Mouse (Mus musculus): ENCODE data around the gene 2410137M14Rik.
"Not testable (repeated sequence)": the region's sequence is repeated elsewhere in the genome, so short reads cannot be mapped to it uniquely, and the experiment has no call there.

Gene 2410137M14Rik

DNA sequence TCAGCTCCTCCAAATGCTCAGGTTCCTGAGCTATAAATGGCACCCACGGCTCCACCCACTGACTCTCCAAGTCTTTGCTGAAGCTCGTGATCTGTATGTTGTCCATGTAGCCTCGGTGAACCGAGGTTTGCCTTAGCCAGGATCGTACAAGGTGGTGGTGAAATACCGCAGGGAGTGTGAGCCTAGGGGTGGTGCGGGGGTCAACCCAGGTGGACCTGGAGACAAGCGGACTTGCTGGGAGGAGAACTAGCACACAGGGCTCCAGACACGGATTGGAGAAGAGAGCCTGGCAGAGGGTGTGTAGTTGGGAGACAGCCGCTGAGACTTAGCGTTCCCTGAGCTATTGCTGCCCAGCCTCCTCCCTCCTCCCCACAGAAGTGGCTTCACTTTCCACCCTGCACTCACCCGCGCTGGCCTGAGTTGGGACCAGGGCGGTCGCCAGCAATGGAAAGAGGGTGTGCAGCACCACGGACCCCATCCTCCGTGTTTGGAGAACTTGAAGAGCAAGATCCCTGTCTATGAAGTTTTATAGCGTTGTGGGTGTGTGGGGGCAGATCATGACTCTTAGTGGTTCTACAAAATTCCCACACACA is at the start of gene 2410137M14Rik:
TSS of gene 2410137M14Rik (minus strand) at position 17 of the 593 bp plus-strand sequence.
- no peak for DNase-seq (ENCODE audit: low spot score in 2 of 2)

DNA sequence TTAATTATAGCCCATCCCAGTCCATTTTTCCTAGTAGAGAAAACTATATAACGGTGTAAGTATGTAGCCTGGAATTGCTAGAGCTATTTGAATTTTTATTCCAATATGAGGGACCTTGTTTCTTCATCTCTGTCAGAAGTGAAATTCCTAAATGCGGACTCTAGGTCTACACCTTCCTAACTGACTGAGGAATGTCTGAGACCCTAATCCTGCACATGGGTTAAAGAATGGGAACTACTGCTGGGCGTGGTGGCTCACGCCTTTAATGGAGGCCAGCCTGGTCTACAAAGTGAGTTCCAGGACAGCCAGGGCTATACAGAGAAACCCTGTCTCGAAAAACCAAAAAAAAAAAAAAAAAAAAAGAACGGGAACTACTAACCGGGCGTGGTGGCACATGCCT is 48.1 kb upstream of the 2410137M14Rik start:
- DNase-seq (ENCODE audit: low spot score in 2 of 2) = no peak

DNA sequence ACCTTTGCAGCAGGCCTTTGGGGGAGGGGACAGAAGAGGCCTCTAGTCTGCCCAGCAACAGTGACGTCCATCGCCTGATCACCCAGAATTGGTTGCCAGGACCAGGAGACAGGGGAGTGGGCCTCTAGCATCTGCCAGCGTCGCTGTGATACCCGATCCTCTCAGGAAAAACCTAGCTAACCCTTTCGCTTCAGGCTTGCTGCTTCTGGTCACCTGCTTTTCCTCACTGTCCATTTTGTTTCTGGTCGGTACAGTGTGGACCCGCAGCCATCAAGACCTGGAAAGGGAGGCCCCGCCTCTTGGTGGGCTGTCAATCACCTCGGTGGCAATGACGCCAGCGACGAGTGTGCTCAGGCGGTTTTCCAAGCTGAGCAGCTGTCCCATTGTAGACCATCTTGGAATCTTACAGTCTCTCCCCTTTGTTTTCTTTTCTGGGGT is 47.7 kb upstream of the 2410137M14Rik start:
- peak; percentile 61 to 62 for DNase-seq (ENCODE audit: low spot score in 2 of 2)

DNA sequence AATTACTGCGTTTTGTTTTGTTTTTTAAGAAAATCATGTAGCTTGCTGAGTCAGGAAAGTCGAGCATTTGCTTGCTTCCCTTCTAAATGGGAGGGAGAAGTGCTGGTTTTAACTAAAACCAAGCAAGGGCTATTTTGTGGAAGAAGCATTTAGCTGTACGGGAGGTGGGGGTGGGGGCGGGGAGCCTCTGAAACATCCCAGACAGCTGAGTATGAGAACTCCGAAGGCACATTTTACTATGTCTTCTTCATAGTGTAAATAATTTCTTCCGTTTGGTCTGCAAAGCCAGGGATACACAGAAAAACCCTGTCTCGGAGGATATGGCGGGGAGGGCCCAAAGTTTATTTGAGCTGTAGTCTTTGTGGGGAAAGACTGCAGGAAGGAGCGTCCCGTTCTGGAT is 47.2 kb upstream of the 2410137M14Rik start:
- no peak for DNase-seq (ENCODE audit: low spot score in 2 of 2)

DNA sequence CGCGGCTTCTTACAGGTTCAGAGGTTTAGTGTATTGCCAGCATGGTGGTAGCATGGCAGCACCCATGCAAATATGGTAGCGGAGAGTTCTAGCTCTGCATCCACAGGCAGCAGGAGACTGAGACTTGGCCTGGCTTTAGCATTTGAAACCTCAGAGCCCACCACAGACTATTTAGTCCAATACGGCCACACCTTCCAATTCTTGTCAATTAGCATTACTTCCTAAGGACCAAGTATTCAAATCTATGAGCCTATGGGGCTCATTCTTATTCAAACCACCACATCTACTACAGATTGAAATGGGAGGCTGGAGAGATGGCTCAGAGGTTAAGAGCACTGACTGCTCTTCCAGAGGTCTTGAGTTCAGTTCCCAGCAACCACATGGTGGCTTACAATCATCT is 46.4 kb upstream of the 2410137M14Rik start:
- no peak for DNase-seq (ENCODE audit: low spot score in 2 of 2)

DNA sequence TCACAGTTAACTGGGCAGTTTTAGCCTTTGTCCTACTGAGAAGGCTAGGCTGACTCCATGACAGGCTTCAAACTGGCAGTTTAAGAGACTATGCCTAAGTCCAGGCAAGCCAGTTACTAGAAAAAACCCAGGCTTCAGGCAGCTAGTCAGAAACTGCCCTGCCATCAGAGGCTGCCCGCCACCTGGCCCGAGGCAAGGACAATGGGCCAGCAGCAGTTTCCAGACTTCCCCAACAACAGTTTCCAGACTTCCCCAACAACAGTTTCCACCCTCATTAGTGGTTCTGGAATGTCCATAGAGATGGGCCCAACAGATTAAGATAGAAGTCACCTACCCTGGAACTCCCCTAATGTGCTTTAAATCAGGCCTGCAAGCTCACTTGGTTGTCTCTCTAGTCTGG is 45.4 kb upstream of the 2410137M14Rik start:
- DNase-seq (ENCODE audit: low spot score in 2 of 2) = no peak

DNA sequence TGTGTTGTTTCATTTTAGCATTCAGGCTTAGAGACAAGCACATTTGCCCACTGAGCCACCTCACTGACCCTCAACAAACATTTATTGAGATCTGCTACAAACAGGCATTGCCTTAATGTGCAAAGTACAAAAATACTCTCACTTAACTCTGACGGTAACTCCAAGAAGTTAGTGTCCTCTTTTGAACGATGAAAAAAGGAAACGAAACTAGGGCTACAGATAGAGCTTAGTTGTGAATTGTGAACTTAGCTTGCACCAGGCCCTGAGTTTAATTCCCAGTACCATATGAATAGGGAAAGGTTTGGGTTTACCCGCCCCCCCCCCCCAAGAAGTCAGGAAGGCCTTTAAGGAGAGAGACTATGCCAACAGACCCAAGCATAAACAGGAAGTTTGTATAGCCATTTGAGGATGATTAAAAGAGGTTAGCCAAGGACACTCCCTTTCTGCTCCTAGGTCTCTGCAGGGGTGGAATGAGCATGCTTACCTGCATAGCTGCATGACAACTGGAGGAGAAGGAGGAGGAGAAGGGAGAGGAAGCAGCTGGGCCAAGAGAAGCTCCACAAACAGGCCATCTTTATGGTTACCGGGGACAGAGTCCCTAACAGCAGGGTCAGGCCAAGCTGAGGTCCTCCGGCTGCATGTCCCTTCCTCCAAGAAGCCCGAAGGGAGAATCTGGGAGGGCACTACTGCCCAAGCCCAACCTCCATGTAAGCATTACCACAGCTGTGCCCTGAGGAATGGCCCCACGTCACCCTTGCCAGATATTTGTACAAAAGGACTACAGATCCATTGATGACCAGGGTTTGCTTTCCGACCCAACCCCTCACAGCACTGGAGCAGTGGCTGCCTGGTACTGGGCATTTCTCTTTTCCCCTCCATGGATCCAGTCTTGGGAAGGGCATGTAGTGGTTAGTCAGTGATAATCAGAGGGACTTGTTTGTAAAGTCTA is 41.9 kb upstream of the 2410137M14Rik start, which contains the start of gene Mog:
TSS of gene Mog (minus strand) at position 771 of the 949 bp plus-strand sequence.
- no peak for DNase-seq (ENCODE audit: low spot score in 2 of 2)

DNA sequence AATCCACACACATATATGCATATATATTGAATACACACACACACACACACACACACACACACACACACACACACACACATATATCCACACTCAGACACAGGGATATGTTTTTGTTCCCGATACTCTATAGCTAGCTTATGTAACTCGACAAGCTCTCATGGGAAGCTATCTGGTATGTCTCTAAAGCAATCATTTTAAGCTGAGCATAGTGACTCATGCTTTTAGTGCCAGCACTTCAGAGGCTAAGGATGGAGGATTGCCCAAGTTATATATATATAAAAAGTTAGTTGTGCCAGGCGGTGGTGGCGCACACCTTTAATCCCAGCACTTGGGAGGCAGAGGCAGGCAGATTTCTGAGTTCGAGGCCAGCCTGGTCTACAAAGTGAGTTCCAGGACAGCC is 38.2 kb upstream of the 2410137M14Rik start:
- not testable (repeated sequence) for DNase-seq (ENCODE audit: low spot score in 2 of 2)

DNA sequence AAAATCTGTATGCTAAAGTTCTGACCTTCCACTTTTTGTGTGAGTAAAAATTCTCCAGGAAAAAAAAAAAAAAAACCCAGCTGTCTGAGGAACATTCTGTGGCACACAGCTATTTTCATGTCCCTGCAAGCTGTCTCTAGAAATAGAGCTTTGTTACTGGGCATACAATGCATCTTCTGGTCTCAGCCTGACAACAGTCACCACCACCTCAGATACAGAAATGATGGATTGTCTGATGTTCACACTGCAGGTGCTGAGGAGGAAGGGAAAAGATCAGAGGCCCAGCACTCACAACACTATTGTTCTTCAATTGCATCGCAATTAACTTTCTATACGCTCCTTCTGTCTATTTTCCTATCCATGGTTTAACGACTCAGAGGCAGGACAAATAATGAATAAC is 37.3 kb upstream of the 2410137M14Rik start:
- DNase-seq (ENCODE audit: low spot score in 2 of 2) = no peak

DNA sequence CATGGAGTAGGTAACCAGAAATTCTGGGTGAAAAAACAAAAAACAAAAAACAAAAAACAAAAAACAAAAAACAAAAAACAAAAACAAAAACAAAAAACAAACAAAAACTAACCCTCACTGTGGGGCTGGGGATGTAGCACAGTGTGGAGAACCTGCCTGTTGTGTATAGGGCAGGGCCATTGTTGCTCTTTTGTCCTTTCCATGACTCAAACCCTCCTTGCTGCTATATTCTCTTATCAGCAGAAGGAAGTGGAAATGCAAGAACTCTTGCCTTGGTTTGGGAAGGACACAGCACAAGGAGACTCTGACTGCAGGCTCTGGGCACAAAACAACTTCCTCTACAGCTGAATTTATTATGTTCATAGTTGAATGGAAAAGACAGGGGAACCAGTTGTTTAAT is 35.3 kb upstream of the 2410137M14Rik start:
- no peak for DNase-seq (ENCODE audit: low spot score in 2 of 2)

DNA sequence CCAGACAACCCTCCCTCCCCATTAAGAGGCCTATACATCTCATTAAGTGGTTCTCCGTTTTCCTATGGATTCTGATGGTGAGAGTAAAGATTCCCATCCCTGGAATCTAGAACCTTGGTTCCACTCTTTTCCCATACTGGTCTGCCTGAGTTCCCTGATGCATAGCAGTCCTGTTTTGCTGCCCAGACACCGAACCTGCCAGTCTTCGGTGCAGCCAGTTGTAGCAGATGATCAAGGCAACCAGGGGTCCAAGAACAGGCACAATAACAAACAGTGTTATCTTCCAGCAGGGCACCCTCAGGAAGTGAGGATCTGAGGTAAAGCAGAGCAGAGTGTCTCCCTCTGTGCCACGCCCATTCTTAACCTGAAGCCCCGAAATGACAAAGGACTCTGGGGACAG is 31.1 kb upstream of the 2410137M14Rik start:
- no peak for DNase-seq (ENCODE audit: low spot score in 2 of 2)

DNA sequence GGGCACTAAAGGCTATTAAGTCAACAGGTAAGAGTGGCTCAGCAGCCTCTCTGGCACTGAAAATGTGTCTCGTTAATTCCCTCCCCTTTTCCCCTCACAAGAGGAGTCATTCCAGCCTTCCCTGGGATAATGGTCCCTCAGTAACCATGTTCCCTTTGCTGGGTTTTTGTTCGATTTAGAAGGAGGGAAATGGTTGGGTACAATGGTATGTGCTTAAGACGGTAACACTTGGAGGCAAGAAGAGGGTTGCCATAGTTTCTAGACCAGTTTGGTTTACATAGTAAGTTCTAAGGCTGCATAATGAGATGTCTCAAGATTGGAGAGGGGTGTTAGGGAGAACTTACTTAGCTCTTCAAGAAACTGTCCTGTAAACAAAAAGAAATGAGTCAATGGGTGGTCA is 30.7 kb upstream of the 2410137M14Rik start:
- no peak for DNase-seq (ENCODE audit: low spot score in 2 of 2)

DNA sequence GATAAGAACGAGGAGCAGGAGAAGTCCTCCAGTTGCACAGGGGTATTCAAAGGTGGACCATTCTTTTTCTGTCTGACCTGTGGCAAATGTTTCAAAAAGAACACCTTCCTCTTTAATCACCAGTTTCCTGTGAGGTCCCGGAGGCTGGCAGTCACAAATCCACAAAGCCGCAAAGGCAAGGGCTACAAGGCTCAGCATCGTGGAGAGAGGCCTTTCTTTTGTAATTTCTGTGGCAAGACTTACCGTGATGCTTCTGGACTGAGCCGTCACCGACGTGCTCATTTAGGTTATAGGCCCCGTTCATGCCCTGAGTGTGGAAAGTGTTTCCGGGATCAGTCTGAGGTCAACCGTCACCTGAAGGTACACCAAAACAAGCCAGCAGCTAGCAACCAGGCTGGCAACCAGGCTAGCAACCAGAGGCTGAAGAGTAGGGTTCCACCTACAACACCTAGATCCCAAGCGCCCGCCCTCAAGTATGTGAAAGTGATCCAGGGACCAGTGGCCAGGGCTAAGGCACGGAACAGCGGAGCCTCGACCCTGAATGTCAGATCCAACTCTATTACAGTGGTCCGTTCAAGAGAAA is 28.5 kb upstream of the 2410137M14Rik start:
- DNase-seq (ENCODE audit: low spot score in 2 of 2) = no peak

DNA sequence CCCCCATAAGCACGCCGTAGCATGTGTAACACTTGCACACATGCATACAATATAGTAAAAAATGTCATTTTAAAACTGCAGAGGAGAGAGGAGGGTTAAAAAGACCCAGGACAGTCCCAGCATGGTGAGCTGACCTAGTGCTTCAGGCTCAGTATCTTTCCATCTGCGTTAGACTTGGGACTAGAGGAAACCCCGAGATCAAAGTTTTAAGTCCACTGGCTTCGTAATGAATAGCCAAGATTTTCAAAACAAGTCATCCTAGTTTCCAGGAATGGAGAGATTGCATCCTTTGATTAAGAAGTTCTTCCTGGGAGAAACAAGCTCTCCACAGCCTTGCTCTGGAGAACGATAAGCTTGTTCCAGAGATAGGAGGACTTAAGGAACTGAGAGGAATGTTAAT is 27.1 kb upstream of the 2410137M14Rik start:
- no peak for DNase-seq (ENCODE audit: low spot score in 2 of 2)

DNA sequence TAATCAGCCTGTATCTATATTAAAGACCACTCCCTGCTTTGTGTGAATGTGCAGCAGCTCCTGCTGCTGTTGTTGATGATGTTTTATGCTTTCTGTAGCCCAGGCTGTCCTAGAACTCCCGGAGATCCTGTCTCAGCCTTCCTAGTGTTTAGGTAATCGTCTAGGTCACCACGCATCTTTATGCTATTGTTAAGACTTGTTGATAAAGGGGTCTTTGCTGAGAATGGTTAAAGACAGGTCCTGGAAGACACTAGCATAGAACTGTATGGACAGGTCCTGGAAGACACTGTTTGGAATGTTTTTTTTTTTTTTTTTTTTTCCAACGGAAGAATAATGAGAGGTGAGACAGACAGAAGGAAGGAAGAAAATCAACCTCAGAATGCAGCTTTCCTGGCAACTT is 22.3 kb upstream of the 2410137M14Rik start:
- no peak for DNase-seq (ENCODE audit: low spot score in 2 of 2)

DNA sequence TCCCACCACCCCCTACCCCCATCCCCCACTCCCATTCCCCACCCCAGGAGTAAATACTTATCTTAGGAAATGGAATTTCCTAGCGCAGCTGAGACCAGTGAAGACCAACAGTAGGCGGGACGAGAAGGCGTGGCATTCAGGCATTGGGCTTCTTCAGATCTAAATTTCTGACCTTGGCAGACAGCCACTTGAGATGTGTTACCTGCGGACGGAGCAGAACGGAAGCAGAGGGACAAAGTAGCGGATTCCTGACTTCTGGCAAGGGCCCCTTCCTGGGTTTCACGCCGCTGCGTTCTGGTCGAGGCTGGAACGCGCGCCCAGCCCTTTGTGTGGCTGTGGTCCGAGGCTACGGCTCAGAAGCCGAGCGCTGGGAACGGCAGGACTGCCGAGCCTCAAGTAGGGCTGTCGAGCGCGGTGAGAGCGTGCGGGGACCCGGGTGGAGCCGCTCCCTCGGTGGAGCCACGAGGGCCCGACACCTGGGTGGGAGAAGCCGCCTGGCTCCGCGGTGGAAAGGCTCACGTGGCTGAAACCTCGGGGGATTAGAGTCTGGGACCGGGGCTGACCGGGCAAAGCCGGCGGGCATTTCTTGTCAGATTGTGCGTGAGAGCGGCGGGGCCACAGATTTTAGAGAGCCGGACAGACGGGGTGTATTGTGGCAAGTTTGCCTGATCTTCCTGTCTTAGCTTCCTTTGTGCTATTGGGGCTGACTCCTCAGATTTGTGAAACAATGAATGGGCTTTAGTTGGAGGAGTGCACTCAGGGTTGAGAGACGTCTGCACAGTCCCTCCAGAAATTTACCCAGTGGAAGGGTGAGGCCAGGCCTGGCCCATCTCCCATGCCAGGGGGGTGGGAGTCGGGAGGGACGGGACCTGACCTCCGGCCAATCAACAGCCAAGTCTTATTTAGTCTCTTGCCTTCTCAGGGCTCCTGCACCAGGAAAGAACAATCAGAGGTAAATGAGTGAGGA is 21.6 kb upstream of the 2410137M14Rik start:
- no peak for DNase-seq (ENCODE audit: low spot score in 2 of 2)

DNA sequence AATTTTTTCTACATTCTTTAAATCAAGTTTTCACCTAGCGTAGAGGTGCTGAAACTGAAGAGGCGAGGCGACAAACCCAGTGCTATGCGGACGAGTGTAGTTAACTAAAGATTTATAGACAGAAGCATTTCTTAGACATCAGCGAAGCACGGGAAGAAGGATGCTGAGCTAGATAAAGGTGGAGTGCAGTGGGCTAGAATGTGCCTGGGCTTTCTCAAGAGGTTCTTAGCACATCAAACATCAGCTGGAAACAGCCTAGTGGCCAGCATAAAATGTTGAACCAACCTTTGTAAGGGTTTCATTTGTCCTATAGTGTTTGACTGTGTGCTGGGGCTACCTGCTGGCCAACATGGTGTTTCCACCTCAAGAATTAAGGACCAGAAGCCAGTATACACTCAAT is 19.8 kb upstream of the 2410137M14Rik start, which contains the start of gene Zfp57:
TSS of gene Zfp57 (plus strand) at position 301 of the 400 bp plus-strand sequence.
- no peak for DNase-seq (ENCODE audit: low spot score in 2 of 2)

DNA sequence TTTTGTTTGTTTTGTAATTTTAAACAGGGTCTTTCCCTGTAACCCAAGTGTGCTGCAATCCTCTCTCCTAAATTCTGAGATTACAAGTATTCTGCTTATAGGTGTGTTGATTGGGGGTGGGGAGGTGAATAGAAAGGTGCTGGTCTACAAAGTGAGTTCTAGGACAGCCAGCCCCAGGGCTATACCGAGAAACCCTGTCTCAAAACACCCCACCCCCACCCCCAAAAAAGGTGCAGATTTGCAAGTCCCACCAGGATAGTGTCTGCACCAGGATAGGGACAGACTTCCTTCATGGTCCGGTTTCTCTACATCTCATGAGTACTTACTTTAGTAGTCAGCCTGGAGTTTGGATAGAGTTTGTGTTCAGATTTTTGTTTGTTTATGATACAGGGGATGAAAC is 17.4 kb upstream of the 2410137M14Rik start:
- no peak for DNase-seq (ENCODE audit: low spot score in 2 of 2)

DNA sequence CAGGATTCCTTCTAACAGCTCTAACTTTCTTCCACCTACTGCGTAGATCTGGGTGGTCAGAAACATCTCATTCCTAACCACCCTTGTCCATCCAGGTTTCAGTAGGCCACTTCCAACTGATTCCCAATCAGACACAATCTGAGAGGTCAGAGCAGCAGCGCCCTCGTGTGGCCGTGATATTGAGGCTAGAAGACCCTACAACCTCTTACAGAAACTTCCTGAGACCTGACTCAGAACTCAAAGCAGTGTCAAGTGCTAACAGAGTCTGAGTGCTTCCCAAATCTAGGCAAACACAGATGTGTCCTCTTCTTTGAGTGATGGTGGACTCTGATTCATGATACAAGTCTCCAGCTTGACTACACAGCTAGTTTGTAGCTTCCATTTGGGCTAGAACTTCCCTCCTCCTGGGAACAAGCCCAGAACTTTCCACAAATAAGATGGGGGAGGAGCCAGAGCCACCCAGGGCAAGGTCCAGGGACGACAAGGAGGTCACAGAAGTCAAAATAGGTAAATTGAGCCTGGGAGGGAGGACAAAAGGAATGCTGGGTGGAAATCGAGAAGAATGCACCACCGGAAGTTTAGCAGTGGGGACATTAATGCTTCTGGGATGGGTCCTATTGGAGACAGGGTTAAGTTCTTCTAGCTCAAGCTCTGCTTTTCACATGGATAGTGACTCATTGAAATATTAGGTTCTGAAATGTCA is 16.1 kb upstream of the 2410137M14Rik start:
- DNase-seq (ENCODE audit: low spot score in 2 of 2) = peak; percentile 24 to 45

DNA sequence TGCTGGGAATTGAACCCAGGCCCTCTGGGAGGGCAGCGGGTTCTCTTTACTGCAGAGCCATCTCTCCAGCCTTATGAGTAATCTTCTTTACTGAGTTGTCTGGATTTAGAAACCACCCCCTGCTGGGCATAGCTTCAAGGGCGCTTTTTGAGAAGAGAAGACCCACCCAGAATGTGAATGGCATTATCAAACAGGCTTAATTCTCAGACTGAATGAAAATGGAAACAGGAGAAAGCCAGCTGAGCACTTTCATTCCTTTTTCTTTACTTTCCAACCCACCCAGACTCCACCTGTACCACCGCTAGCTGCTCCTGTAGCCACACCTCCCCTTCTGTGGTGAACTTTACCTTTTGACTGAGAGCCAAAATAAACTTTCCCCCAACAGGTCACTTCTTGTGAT is 14.4 kb upstream of the 2410137M14Rik start:
- DNase-seq (ENCODE audit: low spot score in 2 of 2) = no peak

DNA sequence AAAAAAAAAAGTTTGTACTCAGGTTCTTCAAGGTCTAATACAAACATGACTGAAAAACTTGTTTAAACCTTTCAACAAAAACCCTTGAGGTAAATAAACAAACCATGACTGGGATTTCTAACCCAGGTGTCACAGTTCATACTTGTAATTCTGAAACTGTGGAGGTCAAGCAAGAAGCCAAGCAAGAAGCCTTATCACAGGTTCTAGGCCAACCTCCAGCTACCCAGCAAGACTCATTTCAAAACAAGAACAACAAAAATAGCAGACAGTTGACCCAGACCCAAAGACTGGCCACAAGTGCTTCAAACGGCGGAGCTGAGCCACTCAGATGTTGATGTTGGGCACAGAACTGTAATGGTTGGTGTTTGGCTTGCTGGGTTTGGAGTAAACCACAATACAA is 13.5 kb upstream of the 2410137M14Rik start:
- DNase-seq (ENCODE audit: low spot score in 2 of 2) = no peak
